Mouse (Mus musculus): ENCODE data around the gene Nup93.

Gene Nup93

GRCm38 (mm10) chr8:94186542-94186941 lies 27.8 kb upstream of the Nup93 start:
- peak; percentile 49 for DNase-seq (ENCODE audit: low read depth)

- DNase-seq (ENCODE audit: low read depth), result no peak
These were observed 26.9 kb upstream of the Nup93 start for GRCm38 (mm10) chr8:94187290-94188002.

DNA sequence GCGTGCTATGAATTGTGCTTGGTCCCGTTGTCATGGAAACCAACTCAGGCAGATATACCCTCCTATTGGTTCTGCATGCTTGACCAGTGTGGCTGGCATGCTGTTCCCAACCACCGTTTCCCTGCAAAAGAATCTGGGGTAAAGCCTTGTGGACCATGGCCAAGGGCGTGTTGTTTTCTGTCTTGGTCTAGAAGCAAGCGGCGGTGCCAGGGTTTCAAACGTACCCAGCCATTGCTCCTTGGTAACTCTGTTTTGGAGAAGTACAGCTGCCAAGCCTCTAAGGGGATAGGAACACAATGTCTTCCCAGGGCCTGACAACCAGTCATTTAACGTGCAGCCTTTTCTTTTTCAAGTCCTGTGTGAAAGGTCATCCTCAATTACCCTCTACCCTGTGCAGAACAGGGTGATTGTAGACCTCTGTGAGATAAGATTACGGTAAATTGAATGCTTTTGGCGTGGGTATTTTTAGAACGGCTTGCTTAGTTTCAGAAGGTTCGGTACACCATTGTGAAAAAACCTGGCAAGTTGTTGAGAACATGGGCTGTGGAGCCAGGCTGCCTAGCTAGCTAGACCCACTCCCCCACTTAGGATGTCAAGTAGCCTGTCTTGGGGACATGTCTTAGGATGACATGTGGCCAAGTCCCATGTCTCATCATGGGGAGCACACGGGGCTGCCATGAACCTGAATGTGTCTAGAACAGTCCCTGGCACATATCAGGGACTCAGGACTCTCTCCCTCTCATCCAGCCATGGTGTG lies 24.9 kb upstream of the Nup93 start:
- DNase-seq (ENCODE audit: low read depth), result no peak

GRCm38 (mm10) chr8:94191101-94191691 lies 23.2 kb upstream of the Nup93 start:
- DNase-seq (ENCODE audit: low read depth), result peak; percentile 92

DNA sequence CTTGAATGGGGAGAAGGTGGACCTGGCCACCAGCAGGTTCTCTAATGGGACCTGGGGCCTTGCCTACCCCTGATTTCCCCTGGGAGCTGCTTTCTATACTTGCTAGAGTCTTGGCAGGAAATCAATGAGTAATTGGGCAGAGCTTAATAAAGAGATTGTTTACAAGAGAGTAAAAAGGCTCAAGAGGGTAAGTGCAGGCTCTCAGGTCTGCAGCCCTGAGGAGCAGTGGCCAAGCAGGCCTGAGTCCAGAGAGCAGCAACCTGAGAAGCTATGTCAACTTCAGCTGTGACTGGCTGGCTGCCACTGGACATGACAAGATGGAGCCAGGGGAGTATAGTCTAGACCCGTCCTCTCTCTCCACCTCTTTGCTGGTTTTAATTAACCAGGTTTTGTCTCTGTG lies 21.4 kb upstream of the Nup93 start:
- DNase-seq (ENCODE audit: low read depth), result no peak

GRCm38 (mm10) chr8:94194591-94195223 lies 19.7 kb upstream of the Nup93 start:
- peak; percentile 72 for DNase-seq (ENCODE audit: low read depth)

- peak; percentile 85 for DNase-seq (ENCODE audit: low read depth)
These were observed 15.0 kb upstream of the Nup93 start for GRCm38 (mm10) chr8:94199202-94199869.

- no peak for DNase-seq (ENCODE audit: low read depth)
These were observed 10.3 kb upstream of the Nup93 start for GRCm38 (mm10) chr8:94204043-94204442.

DNA sequence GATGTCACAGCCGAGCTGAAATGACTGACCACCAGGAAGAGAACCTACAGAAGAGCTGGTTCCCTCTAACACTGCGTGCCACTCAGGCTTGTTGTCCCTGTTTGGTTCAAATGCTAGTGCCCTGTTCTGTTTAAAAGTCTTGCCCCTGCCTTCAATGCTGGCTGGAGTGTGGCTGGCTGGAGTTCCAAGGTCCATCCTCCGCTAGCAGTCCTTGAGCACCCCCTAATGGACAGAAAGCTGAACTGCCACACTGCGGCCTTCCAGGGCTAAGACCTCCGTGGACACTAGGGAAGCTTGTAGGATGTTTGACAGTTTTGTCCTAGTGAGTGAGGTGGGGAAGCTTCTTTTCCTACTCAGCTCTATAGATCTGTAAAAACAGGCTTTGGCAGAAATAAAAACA lies 8.6 kb upstream of the Nup93 start:
- DNase-seq (ENCODE audit: low read depth), result peak; percentile 83

DNA sequence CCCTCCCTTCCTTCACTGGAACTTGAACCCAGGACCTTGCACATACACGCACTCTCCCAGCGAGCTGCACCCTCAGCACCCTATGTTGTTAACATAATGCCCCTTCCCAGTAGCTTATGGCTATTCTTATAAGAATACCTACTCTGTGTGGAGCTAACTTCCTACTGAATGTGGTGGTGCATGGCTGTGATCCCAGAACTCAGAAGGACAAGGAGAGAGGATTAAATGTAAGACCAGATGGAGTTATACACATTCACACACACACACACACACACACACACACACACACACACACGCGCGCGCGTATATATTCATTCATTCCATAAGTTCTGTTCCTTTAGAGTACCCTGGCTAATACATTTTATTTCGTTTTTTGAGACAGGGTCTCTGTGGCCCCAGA lies 8.1 kb upstream of the Nup93 start:
- DNase-seq (ENCODE audit: low read depth), result no peak

- DNase-seq (ENCODE audit: low read depth), result peak; percentile 52
These were observed 6.9 kb upstream of the Nup93 start for GRCm38 (mm10) chr8:94207491-94207890.

GRCm38 (mm10) chr8:94209639-94210038 lies 4.7 kb upstream of the Nup93 start:
- DNase-seq (ENCODE audit: low read depth), result no peak

GRCm38 (mm10) chr8:94210225-94210624 lies 4.1 kb upstream of the Nup93 start:
- DNase-seq (ENCODE audit: low read depth), result no peak

- DNase-seq (ENCODE audit: low read depth), result no peak
These were observed 545 bp upstream of the Nup93 start for GRCm38 (mm10) chr8:94213819-94214218.

GRCm38 (mm10) chr8:94227381-94227939 lies 13.1 kb downstream of the Nup93 start:
- DNase-seq (ENCODE audit: low read depth), result no peak

- DNase-seq (ENCODE audit: low read depth), result no peak
These were observed 25.9 kb downstream of the Nup93 start for GRCm38 (mm10) chr8:94240240-94240751.

- DNase-seq (ENCODE audit: low read depth), result no peak
These were observed 35.6 kb downstream of the Nup93 start for GRCm38 (mm10) chr8:94249836-94250435.

- DNase-seq (ENCODE audit: low read depth), result no peak
These were observed 44.5 kb downstream of the Nup93 start for GRCm38 (mm10) chr8:94258881-94259280.

DNA sequence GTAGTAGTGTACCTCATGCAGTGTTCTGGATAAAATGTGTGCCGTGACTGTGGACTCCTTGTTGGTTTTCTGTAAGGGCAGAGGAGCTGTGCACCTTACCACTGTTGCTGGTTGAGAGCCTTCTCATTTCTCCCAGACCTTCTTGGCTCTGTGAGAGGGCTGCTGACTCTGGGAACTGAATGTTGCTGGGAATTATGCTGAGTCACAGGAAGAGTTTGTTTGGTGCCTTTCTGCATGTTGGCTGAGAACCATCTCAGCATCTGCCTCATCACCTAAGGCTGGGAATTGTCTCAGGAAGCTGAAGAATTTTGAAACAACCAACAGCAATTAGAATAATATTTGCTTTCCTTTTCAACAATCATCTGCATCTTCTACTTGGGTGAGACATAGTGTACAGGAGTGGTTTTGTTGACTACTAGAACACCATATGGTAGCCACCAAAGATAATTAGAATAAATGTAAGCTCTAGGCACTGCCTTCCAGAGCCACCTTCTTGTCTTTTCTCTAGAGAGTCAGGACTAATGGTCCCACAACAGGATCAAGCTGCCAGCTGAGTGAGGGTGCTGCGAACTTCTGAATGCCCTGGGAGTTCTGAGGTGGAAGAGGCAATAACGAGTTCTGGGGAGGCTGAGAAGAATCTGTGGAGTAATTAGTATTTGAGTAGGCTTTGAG lies 48.4 kb downstream of the Nup93 start:
- peak; percentile 32 for DNase-seq (ENCODE audit: low read depth)

- DNase-seq (ENCODE audit: low read depth), result no peak
These were observed 52.2 kb downstream of the Nup93 start for GRCm38 (mm10) chr8:94266344-94267191.
